Mouse (Mus musculus) embryo, embryonic 9.5 days (tissue): ENCODE results near the gene Atg14.

ENCODE experiments used
- DNase-seq: peaks from one replicate; pipeline ENCODE4 v3.0.0-alpha.2; 2017; ENCODE audit errors: extremely low spot score

The Atg14 gene

DNA sequence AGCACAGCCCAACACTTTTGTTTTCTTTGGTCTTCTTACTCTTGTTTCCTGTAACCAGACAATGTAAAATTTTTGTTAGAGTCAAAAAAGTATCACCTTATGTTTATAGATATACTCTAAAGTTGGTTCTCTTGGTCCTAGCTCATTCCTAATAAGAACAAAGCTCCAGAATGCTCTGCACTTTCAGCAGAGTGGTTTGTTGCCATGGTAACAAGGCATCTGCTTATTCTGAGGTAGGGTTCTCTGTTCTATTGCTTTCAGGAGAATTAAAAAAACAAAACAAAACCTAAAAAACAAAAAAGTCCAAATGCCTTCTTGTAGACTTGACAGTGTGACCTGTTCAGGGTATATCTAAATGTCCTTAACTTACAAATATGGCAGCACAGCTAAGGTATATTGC, 62.4 kb downstream of the Atg14 start:
- no peak for DNase-seq

DNA sequence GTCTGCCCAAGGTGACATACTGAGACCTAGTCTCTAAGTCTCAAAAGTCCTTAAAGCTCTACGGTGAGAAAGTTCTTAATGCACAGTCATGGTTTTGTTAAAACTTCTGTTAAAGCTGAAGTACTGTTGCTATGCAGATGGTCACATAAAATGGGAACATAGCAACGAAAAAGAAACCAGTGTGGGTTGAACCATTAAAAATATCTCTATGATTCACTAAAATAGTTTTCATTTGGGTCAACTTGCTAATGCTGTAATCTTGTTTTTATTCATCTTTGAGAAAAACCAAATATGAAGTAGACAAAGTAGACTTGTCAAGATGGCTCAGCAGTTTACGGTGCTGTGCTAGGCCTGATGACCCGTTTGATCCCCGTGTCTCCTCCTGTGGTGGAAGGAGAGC, 63.8 kb downstream of the Atg14 start:
- DNase-seq = no peak

DNA sequence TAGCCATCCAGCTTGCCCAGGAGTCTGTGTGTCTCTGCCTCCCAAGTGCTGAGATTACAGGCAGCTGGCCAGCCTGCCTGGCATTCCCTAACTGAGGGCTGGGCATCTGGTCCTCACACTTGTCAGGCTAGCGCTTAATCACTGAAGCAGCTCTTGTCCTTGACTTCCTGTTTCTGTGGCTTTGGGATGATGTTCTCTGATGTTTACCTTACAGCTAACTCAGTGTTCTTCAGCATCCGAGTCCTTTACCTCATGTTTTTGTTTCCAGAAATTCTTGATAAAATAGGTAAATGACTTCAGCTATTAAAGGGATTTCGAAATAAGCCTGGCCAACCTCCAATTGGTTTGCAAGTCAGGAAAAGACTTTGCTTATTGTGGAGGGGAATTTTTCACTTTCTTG, 66.4 kb downstream of the Atg14 start:
- DNase-seq = no peak

- no peak for DNase-seq
Observed at GRCm38 (mm10) chr14:47498632-47499031, 71.8 kb downstream of the Atg14 start.

- DNase-seq = no peak
Observed at GRCm38 (mm10) chr14:47497166-47497565, 73.3 kb downstream of the Atg14 start.

GRCm38 (mm10) chr14:47495951-47496350, 74.5 kb downstream of the Atg14 start:
- DNase-seq = no peak

- DNase-seq = no peak
Observed at GRCm38 (mm10) chr14:47493592-47494361, 76.7 kb downstream of the Atg14 start.
